Mouse (Mus musculus) heart, embryonic 16.5 days (tissue): ENCODE results near the gene She. TPM values are rescaled to one million over a fixed set of nuclear protein-coding genes. Genes with fewer than 3 reads are reported as not detected.

Experiments
- ATAC-seq: fragments of 200-750 bp; cut with Nextera tagmentation; replicated peaks from 2 replicates; pipeline ENCODE4 v1.8.0; 2017; ENCODE audit warnings: moderate number of reproducible peaks; ENCODE audit not compliant: insufficient read depth, low FRiP score; ENCODE audit errors: extremely low read depth
- H3K27ac ChIP-seq: fragments of 300-500 bp; sonication (generic); 2 replicates; pipeline ENCODE4 v1.5.1; 2014; ENCODE audit warnings: mild to moderate bottlenecking, low read length, control low read depth, moderate library complexity
- H3K27me3 ChIP-seq: fragments of 300-500 bp; sonication (generic); 2 replicates; pipeline ENCODE4 v1.6.1; 2014; ENCODE audit warnings: low read length, mixed read lengths; ENCODE audit not compliant: control insufficient read depth, insufficient read depth
- H3K36me3 ChIP-seq: fragments of 300-500 bp; sonication (generic); 2 replicates; pipeline ENCODE4 v1.6.1; 2014; ENCODE audit not compliant: control insufficient read depth, insufficient read depth
- H3K4me1 ChIP-seq: fragments of 300-500 bp; sonication (generic); 2 replicates; pipeline ENCODE4 v1.6.1; 2014; ENCODE audit warnings: low read length, mixed read lengths; ENCODE audit not compliant: control insufficient read depth, insufficient read depth
- H3K4me2 ChIP-seq: fragments of 300-500 bp; sonication (generic); 2 replicates; pipeline ENCODE4 v1.6.1; 2014; ENCODE audit warnings: low read depth, mild to moderate bottlenecking, control low read depth, low read length
- H3K4me3 ChIP-seq: fragments of 300-500 bp; sonication (generic); 2 replicates; pipeline ENCODE4 v1.5.1; 2014; ENCODE audit warnings: mild to moderate bottlenecking, control low read depth, low read length
- H3K9ac ChIP-seq: fragments of 300-500 bp; sonication (generic); 2 replicates; pipeline ENCODE4 v1.6.1; 2014; ENCODE audit warnings: low read length, control low read depth
- H3K9me3 ChIP-seq: fragments of 300-500 bp; sonication (generic); replicated peaks from 2 replicates; pipeline ENCODE4 v1.6.1; 2016; ENCODE audit warnings: low read length; ENCODE audit not compliant: control insufficient read depth
- WGBS: fragments of 180-500 bp; shearing (Covaris S2); extraction: QIAGEN DNeasy Blood & Tissue Kit; methylation state at CpG from one replicate; pipeline ENCODE4 v1.1.7; 2014; 5-methylcytosine and 5-hydroxymethylcytosine counted together
- polyA plus RNA-seq: library from polyadenylated mRNA; unstranded; fragments of >200 nt; fragmentation: Nextera tagmentation; extraction: Ambion mirVana; gene quantifications from 2 replicates; pipeline ENCODE4 v1.2.1, GENCODE M21; 2015

Gene She
- polyA plus RNA-seq, 1 experiment from 2014 or later, result 4.8 TPM

GRCm38 (mm10) chr3:89870472-89871271 is 39.5 kb downstream of the She start:
- no peak overlapping the region for H3K4me2 ChIP-seq
- no peaks in the 10 kb centered on the region for H3K27me3 ChIP-seq
- H3K27ac ChIP-seq, result no peak overlapping the region
- ATAC-seq, result 0 out of 2 replicates have a peak, but pooled peaks have one; percentile 24
- WGBS, result 72% methylated on average over 22 of the region's 22 CpGs
- no peaks in the 10 kb centered on the region for H3K36me3 ChIP-seq
- no peak overlapping the region for H3K9ac ChIP-seq
- H3K4me1 ChIP-seq, result peaks cover 17% of the 10 kb centered on the region
- H3K4me3 ChIP-seq, result no peak overlapping the region
- H3K9me3 ChIP-seq, result no peaks in the 10 kb centered on the region

DNA sequence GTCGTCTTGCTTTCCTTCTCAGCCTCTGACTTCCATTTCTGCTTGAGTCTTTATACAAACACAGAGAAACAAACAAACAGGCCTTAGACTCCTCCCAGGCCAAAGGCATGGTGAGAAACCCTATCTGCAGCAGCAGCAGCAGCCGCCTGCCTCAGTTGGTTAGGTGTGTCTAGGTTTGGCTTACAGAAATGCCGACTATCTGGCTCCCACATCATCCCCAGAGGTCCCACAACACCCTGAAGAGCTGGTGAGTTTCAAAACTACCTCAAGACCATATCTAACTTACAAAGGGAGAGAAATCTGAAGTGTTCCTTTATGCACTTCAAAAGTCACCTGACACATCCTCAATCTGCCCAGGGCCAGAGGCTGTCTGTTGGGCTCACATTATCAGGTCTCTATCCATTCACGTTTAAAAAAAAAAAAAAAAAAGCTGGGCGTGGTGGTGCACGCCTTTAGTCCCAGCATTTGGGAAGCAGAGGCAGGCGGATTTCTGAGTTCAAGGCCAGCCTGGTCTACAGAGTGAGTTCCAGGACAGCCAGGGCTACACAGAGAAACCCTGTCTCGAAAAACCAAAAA is 40.3 kb downstream of the She start:
- H3K27ac ChIP-seq, result peak overlapping the region; percentile 12; the same call in 1 of the 2 replicates
- no peak for ATAC-seq
- H3K4me3 ChIP-seq, result no peak overlapping the region
- no peak overlapping the region for H3K9ac ChIP-seq
- no peak overlapping the region for H3K4me2 ChIP-seq
- WGBS, result 68% methylated on average over 8 of the region's 8 CpGs
- no peaks in the 10 kb centered on the region for H3K9me3 ChIP-seq
- H3K4me1 ChIP-seq, result peaks cover 17% of the 10 kb centered on the region
- H3K36me3 ChIP-seq, result no peaks in the 10 kb centered on the region
- no peaks in the 10 kb centered on the region for H3K27me3 ChIP-seq

GRCm38 (mm10) chr3:89872209-89872608 is 41.0 kb downstream of the She start:
- Histone ChIP-seq H3K4me3 (no peak overlapping the region), H3K27me3 (no peaks in the 10 kb centered on the region), H3K9me3 (no peaks in the 10 kb centered on the region), H3K36me3 (no peaks in the 10 kb centered on the region), H3K27ac (no peak overlapping the region), H3K4me1 (peaks cover 17% of the 10 kb centered on the region), H3K9ac (no peak overlapping the region), H3K4me2 (no peak overlapping the region)
- 59% methylated on average over 7 of the region's 7 CpGs for WGBS
- peak; percentile 78 for ATAC-seq

GRCm38 (mm10) chr3:89872684-89873083 is 41.5 kb downstream of the She start:
- no peaks in the 10 kb centered on the region for H3K36me3 ChIP-seq
- ATAC-seq, result no peak
- H3K4me3 ChIP-seq, result no peak overlapping the region
- no peak overlapping the region for H3K9ac ChIP-seq
- no peaks in the 10 kb centered on the region for H3K27me3 ChIP-seq
- peaks cover 17% of the 10 kb centered on the region for H3K4me1 ChIP-seq
- WGBS, result 51% methylated on average over 6 of the region's 6 CpGs
- H3K27ac ChIP-seq, result no peak overlapping the region
- no peaks in the 10 kb centered on the region for H3K9me3 ChIP-seq
- no peak overlapping the region for H3K4me2 ChIP-seq

DNA sequence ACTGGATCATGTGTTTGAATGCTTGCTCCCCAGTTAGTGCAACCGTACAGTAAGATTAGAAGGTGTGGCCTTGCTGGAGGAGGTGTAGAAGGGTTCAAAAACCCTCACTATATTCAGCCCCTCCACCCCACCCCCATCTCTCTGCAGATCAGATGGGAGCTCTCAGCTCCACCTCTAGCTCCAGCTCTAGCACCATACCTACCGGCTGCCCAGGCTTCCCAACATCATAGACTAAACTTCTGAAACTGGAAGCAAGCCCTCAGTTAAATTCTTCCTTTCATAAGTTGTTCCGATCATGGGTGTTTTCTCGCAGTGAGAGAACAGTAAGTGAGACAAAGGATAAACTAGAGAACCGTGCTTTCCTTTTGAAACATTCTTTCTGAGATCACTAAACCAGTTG is 42.9 kb downstream of the She start:
- ATAC-seq, result no peak
- Histone ChIP-seq H3K4me1 (peaks cover 7% of the 10 kb centered on the region; the same call in 1 of the 2 replicates), H3K27ac (no peak overlapping the region), H3K27me3 (no peaks in the 10 kb centered on the region), H3K4me2 (no peak overlapping the region), H3K4me3 (no peak overlapping the region), H3K36me3 (no peaks in the 10 kb centered on the region), H3K9ac (no peak overlapping the region), H3K9me3 (no peaks in the 10 kb centered on the region)
- 83% methylated on average over 5 of the region's 5 CpGs for WGBS

GRCm38 (mm10) chr3:89875021-89875420 is 43.9 kb downstream of the She start:
- H3K36me3 ChIP-seq, result no peaks in the 10 kb centered on the region
- H3K9me3 ChIP-seq, result no peaks in the 10 kb centered on the region
- no peak overlapping the region for H3K9ac ChIP-seq
- 64% methylated on average over 9 of the region's 9 CpGs for WGBS
- H3K27me3 ChIP-seq, result no peaks in the 10 kb centered on the region
- H3K27ac ChIP-seq, result no peak overlapping the region
- no peak overlapping the region for H3K4me2 ChIP-seq
- H3K4me1 ChIP-seq, result peaks cover 7% of the 10 kb centered on the region; the same call in 1 of the 2 replicates
- no peak overlapping the region for H3K4me3 ChIP-seq
- no peak for ATAC-seq

DNA sequence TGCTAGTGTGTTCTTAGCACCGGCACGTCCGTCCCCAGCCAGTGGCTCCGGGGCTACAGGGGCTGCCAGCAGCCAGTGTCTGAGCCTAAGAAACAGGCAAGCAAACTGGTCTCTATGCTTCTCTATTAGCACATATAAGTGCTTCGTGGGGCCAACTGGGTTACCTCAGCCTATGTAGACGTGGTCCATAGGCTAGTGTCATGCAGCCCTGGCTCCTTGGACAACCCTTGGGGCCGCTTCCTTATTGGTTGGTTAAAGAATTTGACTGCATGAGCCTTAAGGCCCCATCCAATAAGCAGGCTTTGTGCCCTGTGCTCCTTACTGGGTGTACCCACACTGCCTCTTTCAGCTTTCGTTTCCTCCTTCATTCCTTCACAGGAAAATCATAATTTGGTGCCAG is 44.6 kb downstream of the She start:
- H3K36me3 ChIP-seq, result no peaks in the 10 kb centered on the region
- no peaks in the 10 kb centered on the region for H3K9me3 ChIP-seq
- no peaks in the 10 kb centered on the region for H3K27me3 ChIP-seq
- H3K4me1 ChIP-seq, result peaks cover 7% of the 10 kb centered on the region; the same call in 1 of the 2 replicates
- H3K9ac ChIP-seq, result no peak overlapping the region
- H3K27ac ChIP-seq, result no peak overlapping the region
- no peak overlapping the region for H3K4me3 ChIP-seq
- no peak for ATAC-seq
- WGBS, result 89% methylated on average over 8 of the region's 8 CpGs
- no peak overlapping the region for H3K4me2 ChIP-seq

- Histone ChIP-seq H3K9me3 (no peaks in the 10 kb centered on the region), H3K27ac (no peak overlapping the region), H3K36me3 (no peaks in the 10 kb centered on the region), H3K4me1 (peaks cover 7% of the 10 kb centered on the region; the same call in 1 of the 2 replicates), H3K4me2 (no peak overlapping the region), H3K27me3 (no peaks in the 10 kb centered on the region), H3K4me3 (no peak overlapping the region), H3K9ac (no peak overlapping the region)
- 58% methylated on average over 4 of the region's 4 CpGs for WGBS
- ATAC-seq, result no peak
Measured at GRCm38 (mm10) chr3:89876469-89876868, 45.3 kb downstream of the She start.

DNA sequence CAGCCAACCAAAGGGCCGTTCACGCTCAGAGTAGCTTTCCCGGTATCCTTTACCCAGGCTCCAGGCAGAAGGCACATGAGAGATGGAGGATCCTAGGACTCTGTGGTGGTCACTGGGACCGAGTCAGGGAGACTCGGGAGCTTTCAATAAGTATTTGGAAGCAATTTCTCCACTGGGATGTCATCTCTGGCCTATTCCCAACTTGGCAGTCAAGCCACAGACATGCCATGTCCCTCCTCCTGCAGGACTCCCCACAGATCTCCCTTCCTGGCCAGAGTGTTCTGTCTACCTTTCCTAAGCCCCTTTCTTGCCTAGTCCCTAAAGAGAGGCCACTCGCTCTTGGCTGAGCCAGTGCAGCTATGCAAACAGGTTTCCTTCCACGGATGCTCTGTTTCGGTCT is 46.0 kb downstream of the She start:
- no peak for ATAC-seq
- Histone ChIP-seq H3K4me2 (no peak overlapping the region), H3K36me3 (no peaks in the 10 kb centered on the region), H3K4me3 (no peak overlapping the region), H3K9me3 (no peaks in the 10 kb centered on the region), H3K27ac (no peak overlapping the region), H3K4me1 (peaks cover 7% of the 10 kb centered on the region; the same call in 1 of the 2 replicates), H3K9ac (no peak overlapping the region), H3K27me3 (no peaks in the 10 kb centered on the region)
- 76% methylated on average over 8 of the region's 8 CpGs for WGBS
